Mouse (Mus musculus) heart, postnatal 36 days (tissue): ENCODE data around the gene Gprc5c. TPM values are rescaled to one million over a fixed set of nuclear protein-coding genes. Genes with fewer than 3 reads are reported as not detected.
A peak's percentile ranks its signal among the peaks of the same experiment; 100 is the strongest.
"Not testable (repeated sequence)": the region's sequence is repeated elsewhere in the genome, so short reads cannot be mapped to it uniquely, and the experiment has no call there.

Source experiments
- DNase-seq, 2 experiments: peaks; one replicate each; pipeline ENCODE4 v3.0.0; 2021 to 2022
- intact Hi-C: fragments of 180-260 bp; cut with DNase I; formaldehyde crosslinking; loops from one replicate; pipeline ENCODE4 v1.15.1; 2025
- total RNA-seq, 2 experiments: library from RNA; stranded (reverse); gene quantifications; 2 replicates each; pipeline ENCODE4 v1.2.3; 2021

The Gprc5c gene
- total RNA-seq, 2 experiments from 2014 or later, result 10.2 to 11.2 TPM

GRCm38 (mm10) chr11:114890542-114890941 is 39.6 kb downstream of the Gprc5c start:
- no peak for DNase-seq
- intact Hi-C loops, result no loop called here

- no peak for DNase-seq
- intact Hi-C loops, result no loop called here
Measured at GRCm38 (mm10) chr11:114896085-114896484, 45.1 kb downstream of the Gprc5c start.

- intact Hi-C loops, result no loop called here
- DNase-seq, result no peak
Measured at GRCm38 (mm10) chr11:114898026-114898425, 47.1 kb downstream of the Gprc5c start.

GRCm38 (mm10) chr11:114903224-114903623 is 52.3 kb downstream of the Gprc5c start:
- no peak for DNase-seq
- intact Hi-C loops, result no loop called here

- intact Hi-C loops, result loop anchor here (2.0 kb wide), 1 partner anchor 23 kb away; no protein-coding TSS in a partner anchor
- DNase-seq, result no peak
Measured at GRCm38 (mm10) chr11:114907567-114907966, 56.6 kb downstream of the Gprc5c start.

GRCm38 (mm10) chr11:114908086-114908485 is 57.1 kb downstream of the Gprc5c start:
- DNase-seq, result no peak
- intact Hi-C loops, result no loop called here

- intact Hi-C loops, result not testable (repeated sequence)
Measured at GRCm38 (mm10) chr11:114909538-114909937, 58.6 kb downstream of the Gprc5c start.

GRCm38 (mm10) chr11:114912847-114913246 is 61.9 kb downstream of the Gprc5c start:
- intact Hi-C loops, result loop anchor here (2.0 to 5.0 kb wide), 3 partner anchors 32 to 241 kb away; no protein-coding TSS in a partner anchor
- DNase-seq, result peak; percentile 78 to 81

More at GRCm38 (mm10) chr11:114909538-114909937, 58.6 kb downstream of the Gprc5c start:
- DNase-seq, result not testable (repeated sequence)

GRCm38 (mm10) chr11:114914978-114915377 is 64.0 kb downstream of the Gprc5c start:
- intact Hi-C loops, result loop anchor here (5.0 kb wide), 1 partner anchor 243 kb away; no protein-coding TSS in a partner anchor
- no peak for DNase-seq

- intact Hi-C loops, result no loop called here
- no peak for DNase-seq
Measured at GRCm38 (mm10) chr11:114917120-114917519, 66.2 kb downstream of the Gprc5c start.

Other genes starting within 250 kb of the Gprc5c start
- 100 to 1,000 TPM; 567 to 618 TPM for gene Rpl38, start 182.6 kb upstream of the Gprc5c start, total RNA-seq
- gene Ttyh2, start 175.7 kb upstream of the Gprc5c start, total RNA-seq, result 1 to 10 TPM; 4.2 to 5.3 TPM
- under 1 TPM; 0.08 to 0.17 TPM for gene Dnaic2, start 123.7 kb upstream of the Gprc5c start, total RNA-seq
- gene Kif19a, start 85.8 kb upstream of the Gprc5c start, total RNA-seq, result under 1 TPM in 1 of 2 experiments, not detected in 1; 0.35 TPM
- gene Btbd17, start 55.2 kb upstream of the Gprc5c start, total RNA-seq, result not detected
- gene Gpr142, start 52.2 kb upstream of the Gprc5c start, total RNA-seq, result not detected
- gene Cd300a, start 38.9 kb downstream of the Gprc5c start, total RNA-seq, result 1 to 10 TPM; 1.6 to 1.8 TPM
- 1 to 10 TPM in 1 of 2 experiments, under 1 TPM in 1; 0.75 to 1.7 TPM for gene Cd300lb, start 83.2 kb downstream of the Gprc5c start, total RNA-seq
- gene Cd300c, start 118.0 kb downstream of the Gprc5c start, total RNA-seq, result not detected
- 1 to 10 TPM; 1.5 to 1.6 TPM for gene Cd300ld, start 138.8 kb downstream of the Gprc5c start, total RNA-seq
- gene Cd300c2, start 150.7 kb downstream of the Gprc5c start, total RNA-seq, result 1 to 10 TPM; 2.4 to 3.4 TPM
- gene Cd300ld2, start 165.0 kb downstream of the Gprc5c start, total RNA-seq, result not detected
- gene Cd300ld4, start 175.9 kb downstream of the Gprc5c start, total RNA-seq, result not detected
- gene Cd300ld5, start 186.6 kb downstream of the Gprc5c start, total RNA-seq, result 1 to 10 TPM; 5.5 to 7.7 TPM
- gene Cd300ld3, start 197.3 kb downstream of the Gprc5c start, total RNA-seq, result 10 to 100 TPM in 1 of 2 experiments, 1 to 10 TPM in 1; 8.3 to 10.1 TPM
- gene Cd300e, start 211.0 kb downstream of the Gprc5c start, total RNA-seq, result under 1 TPM; 0.22 to 0.49 TPM
- gene Rab37, start 240.3 kb downstream of the Gprc5c start, total RNA-seq, result under 1 TPM; 0.54 to 0.72 TPM